ENCODE assay signal across 18 mouse cellular contexts in the genomic region with DNA sequence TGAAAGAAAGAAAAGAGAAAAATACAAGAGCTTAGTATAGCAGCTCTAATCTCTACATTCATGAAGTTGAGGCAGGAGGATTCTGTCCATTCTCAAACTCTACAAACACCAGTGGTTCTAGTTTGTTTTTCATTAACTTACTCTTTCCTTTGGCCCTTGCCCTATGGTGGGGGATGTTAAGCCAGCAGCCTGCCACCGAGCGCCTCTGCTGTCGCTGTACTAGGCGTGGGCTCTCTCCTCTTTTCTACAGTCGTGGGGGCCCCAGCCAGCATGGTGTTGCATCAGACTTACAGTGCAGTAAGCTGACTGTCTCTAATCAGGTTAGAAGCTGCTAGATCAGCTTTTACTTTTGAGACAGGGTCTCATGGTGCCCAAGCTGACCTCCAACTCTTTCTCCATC. TPM values are rescaled to one million over a fixed set of nuclear protein-coding genes. Genes with fewer than 3 reads are reported as not detected.
DNase-seq lines count a peak whose midpoint lies in the region; ATAC-seq and TF ChIP-seq lines count a peak whose summit lies in the region.
"Had no signal": no experiment of that assay in that cellular context is flagged by ENCODE, and none has a peak within 500 bp of the region (broad histone marks: within the 10 kb centered on the region; RNA-seq: fewer than 3 reads in every experiment).

No protein-coding gene starts in this region.

- peaks cover 100% of the 10 kb centered on the region for H3K4me1 ChIP-seq in erythroblast, embryonic 14.5 days (ENCODE audit: control insufficient read depth)
- peaks cover 55% of the 10 kb centered on the region for H3K4me1 ChIP-seq in kidney, adult 2 months (ENCODE audit: control insufficient read depth, insufficient read depth, low read length)
- H3K4me1 ChIP-seq in liver, postnatal 0 days (ENCODE audit: insufficient read depth): peaks cover 87% of the 10 kb centered on the region
- peaks cover 10% of the 10 kb centered on the region for H3K4me1 ChIP-seq in hindbrain, embryonic 11.5 days (replicated peaks; ENCODE audit: control insufficient read depth, insufficient read depth, low read length)

- peak overlapping the region; percentile 15 for H3K4me3 ChIP-seq in erythroblast, embryonic 14.5 days (replicated peaks)
- H3K4me3 ChIP-seq in kidney, adult 2 months (ENCODE audit: insufficient read depth, low read depth, low read length): no peak overlapping the region
- no peak overlapping the region for H3K4me3 ChIP-seq in liver, postnatal 0 days (ENCODE audit: low read depth, low read length)
- H3K4me3 ChIP-seq in hindbrain, embryonic 11.5 days (ENCODE audit: low read depth, low read length): no peak overlapping the region
- H3K4me3 ChIP-seq: embryonic facial prominence, embryonic 12.5 days; hindbrain, embryonic 13.5 days; limb, embryonic 13.5 days; neural tube, embryonic 13.5 days had no signal

- WGBS in kidney, adult 2 months: 46% methylated on average over 5 of the region's 5 CpGs
- WGBS in liver, postnatal 0 days (ENCODE audit: insufficient replicate concordance): 15% methylated on average over 5 of the region's 5 CpGs
- 86% methylated on average over 5 of the region's 5 CpGs for WGBS in hindbrain, embryonic 11.5 days

- no peak for TF ChIP-seq EP300 in liver, postnatal 0 days (IDR thresholded peaks at IDR 0.05; ENCODE audit: low read depth)

- H3K4me2 ChIP-seq in liver, postnatal 0 days (ENCODE audit: low read depth, low read length): 0 out of 2 replicates have a peak overlapping the region, but pooled peaks have one; percentile 18
- no peak overlapping the region for H3K4me2 ChIP-seq in hindbrain, embryonic 11.5 days (replicated peaks; ENCODE audit: low read depth, low read length)
- H3K4me2 ChIP-seq: embryonic facial prominence, embryonic 12.5 days; hindbrain, embryonic 13.5 days; limb, embryonic 13.5 days; neural tube, embryonic 13.5 days had no signal

- H3K9me3 ChIP-seq in erythroblast, embryonic 14.5 days (ENCODE audit: control insufficient read depth, low read length): no peaks in the 10 kb centered on the region
- H3K9me3 ChIP-seq in liver, postnatal 0 days (ENCODE audit: low read length): no peaks in the 10 kb centered on the region
- H3K9me3 ChIP-seq in hindbrain, embryonic 11.5 days (ENCODE audit: control insufficient read depth, low read length): no peaks in the 10 kb centered on the region
- H3K9me3 ChIP-seq: embryonic facial prominence, embryonic 12.5 days; hindbrain, embryonic 13.5 days; limb, embryonic 13.5 days; neural tube, embryonic 13.5 days had no signal

- no peak for TF ChIP-seq POLR2A in kidney, adult 2 months (IDR thresholded peaks at IDR 0.05; ENCODE audit: low read depth, low read length)

- peak overlapping the region; percentile 47 for H3K27ac ChIP-seq in kidney, adult 2 months (ENCODE audit: insufficient read depth, low read depth, low read length)
- peak overlapping the region; percentile 61 for H3K27ac ChIP-seq in liver, postnatal 0 days (ENCODE audit: low read depth)
- no peak overlapping the region for H3K27ac ChIP-seq in hindbrain, embryonic 11.5 days (ENCODE audit: low read depth, low read length)
- H3K27ac ChIP-seq: embryonic facial prominence, embryonic 12.5 days; hindbrain, embryonic 13.5 days; limb, embryonic 13.5 days; neural tube, embryonic 13.5 days had no signal

- no peak overlapping the region for H3K9ac ChIP-seq in liver, postnatal 0 days (replicated peaks)
- no peak overlapping the region for H3K9ac ChIP-seq in hindbrain, embryonic 11.5 days (ENCODE audit: low read depth, low read length)
- H3K9ac ChIP-seq: embryonic facial prominence, embryonic 12.5 days; hindbrain, embryonic 13.5 days; limb, embryonic 13.5 days; neural tube, embryonic 13.5 days had no signal

- no peak for TF ChIP-seq CTCF in kidney, adult 2 months (conservative IDR thresholded peaks at IDR 0.05; ENCODE audit: insufficient read depth, insufficient read length, low read depth, low read length)
- TF ChIP-seq CTCF in liver, postnatal 0 days (IDR thresholded peaks at IDR 0.05; ENCODE audit: low read depth): no peak

- peaks cover 100% of the 10 kb centered on the region for H3K36me3 ChIP-seq in erythroblast, embryonic 14.5 days (ENCODE audit: control insufficient read depth)
- no peaks in the 10 kb centered on the region; the same call in 1 of the 2 replicates for H3K36me3 ChIP-seq in kidney, adult 2 months (ENCODE audit: control insufficient read depth, insufficient read depth, low read length)
- peaks cover 51% of the 10 kb centered on the region for H3K36me3 ChIP-seq in liver, postnatal 0 days (replicated peaks; ENCODE audit: insufficient read depth, low read length)
- H3K36me3 ChIP-seq in hindbrain, embryonic 11.5 days (ENCODE audit: control insufficient read depth, insufficient read depth, low read length): peaks cover 14% of the 10 kb centered on the region

- no peaks in the 10 kb centered on the region for H3K27me3 ChIP-seq in erythroblast, embryonic 14.5 days (ENCODE audit: control insufficient read depth)
- no peaks in the 10 kb centered on the region for H3K27me3 ChIP-seq in kidney, adult 2 months (replicated peaks; ENCODE audit: control insufficient read depth, insufficient read depth, low read length)
- H3K27me3 ChIP-seq in liver, postnatal 0 days (ENCODE audit: insufficient read depth, low read length): no peaks in the 10 kb centered on the region
- no peaks in the 10 kb centered on the region for H3K27me3 ChIP-seq in hindbrain, embryonic 11.5 days (ENCODE audit: control insufficient read depth, insufficient read depth, low read length)
- H3K27me3 ChIP-seq: embryonic facial prominence, embryonic 12.5 days; hindbrain, embryonic 13.5 days; limb, embryonic 13.5 days; neural tube, embryonic 13.5 days had no signal

- DNase-seq in kidney, adult 2 months: peak; percentile 74
- DNase-seq in kidney, adult 11 months: no peak
- peak; percentile 20 for DNase-seq in retina, postnatal 7 days (ENCODE audit: low read depth, low spot score)
- DNase-seq in retina, postnatal 1 day: no peak
- no peak for DNase-seq in liver, postnatal 0 days
- no peak for DNase-seq in hindbrain, embryonic 11.5 days (ENCODE audit: low spot score)
- DNase-seq: adrenal gland, postnatal 10 days; cerebellum, adult 11 months; gastrocnemius, postnatal 25 days; right cerebral cortex, postnatal 25 days had no signal

- no peak for ATAC-seq in erythroblast, adult 5-6 weeks (replicated peaks; ENCODE audit: low FRiP score, poor library complexity, severe bottlenecking)
- ATAC-seq in liver, postnatal 0 days: no peak
- no peak for ATAC-seq in hindbrain, embryonic 11.5 days (ENCODE audit: low FRiP score)
- ATAC-seq: CD4-positive, CD25-positive, alpha-beta regulatory T cell, adult 4 months; lung, postnatal 0 days had no signal

RNA-seq across cellular contexts. Expression of a gene that starts 6.5 kb away (rescaled TPM):
- 31.6 and 32.9 TPM in 2 replicates for polyA plus RNA-seq in erythroblast, embryonic 14.5 days (2012)
- 12.7 and 13.2 TPM in 2 replicates for total RNA-seq in erythroblast, adult 5-6 weeks (2015; ENCODE audit: low replicate concordance)
- 25.8 and 25.9 TPM in 2 replicates for total RNA-seq in erythroblast, adult 5-6 weeks (2017; ENCODE audit: low replicate concordance)
- 224 and 317 TPM in 2 replicates for polyA plus RNA-seq in kidney, adult 2 months (2012; rRNA removed)
- polyA plus RNA-seq in liver, postnatal 0 days (2015; fragmentation: Nextera tagmentation; extraction: Ambion mirVana): 36.4 and 36.9 TPM in 2 replicates
- polyA plus RNA-seq in hindbrain, embryonic 11.5 days (2014; fragmentation: Nextera tagmentation; extraction: Ambion mirVana): 62.6 and 67.4 TPM in 2 replicates

RNA-seq across cellular contexts. Expression of a gene that starts 23.3 kb away (rescaled TPM):
- 0.62 and 0.69 TPM in 2 replicates for polyA plus RNA-seq in erythroblast, embryonic 14.5 days (2012)
- total RNA-seq in erythroblast, adult 5-6 weeks (2015; ENCODE audit: low replicate concordance): 0.21 TPM in 1 of 2 replicates, not detected in the other
- total RNA-seq in erythroblast, adult 5-6 weeks (2017; ENCODE audit: low replicate concordance): 0.17 and 0.70 TPM in 2 replicates
- 26.6 and 31.1 TPM in 2 replicates for polyA plus RNA-seq in kidney, adult 2 months (2012; rRNA removed)
- polyA plus RNA-seq in liver, postnatal 0 days (2015; fragmentation: Nextera tagmentation; extraction: Ambion mirVana): 0.27 and 0.35 TPM in 2 replicates
- polyA plus RNA-seq in hindbrain, embryonic 11.5 days (2014; fragmentation: Nextera tagmentation; extraction: Ambion mirVana): 0.50 and 0.82 TPM in 2 replicates

RNA-seq across cellular contexts. Expression of a gene that starts 41.5 kb away (rescaled TPM):
- 5.6 and 6.0 TPM in 2 replicates for polyA plus RNA-seq in erythroblast, embryonic 14.5 days (2012)
- total RNA-seq in erythroblast, adult 5-6 weeks (2015; ENCODE audit: low replicate concordance): 32.4 and 33.4 TPM in 2 replicates
- 32.2 and 39.0 TPM in 2 replicates for total RNA-seq in erythroblast, adult 5-6 weeks (2017; ENCODE audit: low replicate concordance)
- polyA plus RNA-seq in kidney, adult 2 months (2012; rRNA removed): 27.4 and 33.2 TPM in 2 replicates
- polyA plus RNA-seq in liver, postnatal 0 days (2015; fragmentation: Nextera tagmentation; extraction: Ambion mirVana): 3.4 and 3.8 TPM in 2 replicates
- 7.0 and 8.1 TPM in 2 replicates for polyA plus RNA-seq in hindbrain, embryonic 11.5 days (2014; fragmentation: Nextera tagmentation; extraction: Ambion mirVana)

RNA-seq across cellular contexts. Expression of a gene that starts 47.3 kb away (rescaled TPM):
- polyA plus RNA-seq in erythroblast, embryonic 14.5 days (2012): 2.8 and 3.0 TPM in 2 replicates
- 45.5 and 51.0 TPM in 2 replicates for total RNA-seq in erythroblast, adult 5-6 weeks (2015; ENCODE audit: low replicate concordance)
- 117 and 295 TPM in 2 replicates for total RNA-seq in erythroblast, adult 5-6 weeks (2017; ENCODE audit: low replicate concordance)
- polyA plus RNA-seq in kidney, adult 2 months (2012; rRNA removed): 32.1 and 36.5 TPM in 2 replicates
- polyA plus RNA-seq in liver, postnatal 0 days (2015; fragmentation: Nextera tagmentation; extraction: Ambion mirVana): 3.2 and 3.8 TPM in 2 replicates
- 42.1 and 46.8 TPM in 2 replicates for polyA plus RNA-seq in hindbrain, embryonic 11.5 days (2014; fragmentation: Nextera tagmentation; extraction: Ambion mirVana)

RNA-seq across cellular contexts. Expression of a gene that starts 51.8 kb away (rescaled TPM):
- polyA plus RNA-seq in erythroblast, embryonic 14.5 days (2012): 6.4 and 8.3 TPM in 2 replicates
- 6.0 and 7.3 TPM in 2 replicates for total RNA-seq in erythroblast, adult 5-6 weeks (2015; ENCODE audit: low replicate concordance)
- 2.5 and 9.6 TPM in 2 replicates for total RNA-seq in erythroblast, adult 5-6 weeks (2017; ENCODE audit: low replicate concordance)
- 49.5 and 63.2 TPM in 2 replicates for polyA plus RNA-seq in kidney, adult 2 months (2012; rRNA removed)
- 10.0 and 11.1 TPM in 2 replicates for polyA plus RNA-seq in liver, postnatal 0 days (2015; fragmentation: Nextera tagmentation; extraction: Ambion mirVana)
- polyA plus RNA-seq in hindbrain, embryonic 11.5 days (2014; fragmentation: Nextera tagmentation; extraction: Ambion mirVana): 43.0 and 51.3 TPM in 2 replicates

Comparison
In these comparisons a context has a peak if more than half of its experiments do, and no peak if none do; other contexts are left out.
1. DNase-seq: peak in kidney, adult 2 months (single experiment) and retina, postnatal 7 days (single experiment); none in kidney, adult 11 months (single experiment), retina, postnatal 1 day (single experiment), liver, postnatal 0 days (single experiment) and hindbrain, embryonic 11.5 days (single experiment).
2. RNA of a gene that starts 23.3 kb away (polyA plus RNA-seq): 26.6 to 31.1 TPM in kidney, adult 2 months; 0.50 to 0.82 TPM in hindbrain, embryonic 11.5 days, 0.62 to 0.69 TPM in erythroblast, embryonic 14.5 days and 0.27 to 0.35 TPM in liver, postnatal 0 days; every median in the first group is over 10 times any median in the second.